Mouse (Mus musculus) gastrocnemius, postnatal 36 days (tissue): ENCODE results near the gene Cux2. TPM values are rescaled to one million over a fixed set of nuclear protein-coding genes. Genes with fewer than 3 reads are reported as not detected.

ENCODE experiments used
- DNase-seq, 2 experiments: peaks; one replicate each; pipeline ENCODE4 v3.0.0; 2022
- intact Hi-C: fragments of 180-260 bp; cut with DNase I; formaldehyde crosslinking; loops from one replicate; pipeline ENCODE4 v1.15.1; 2025
- microRNA-seq, 2 experiments: library from miRNA; unstranded; fragments of <30 nt; microRNA quantifications; one replicate each; pipeline ENCODE4 v1.2.0; 2021
- total RNA-seq, 2 experiments: library from RNA; stranded (reverse); gene quantifications; 2 replicates each; pipeline ENCODE4 v1.2.3; 2021

Cux2 gene
- total RNA-seq, 2 experiments from 2014 or later: 1.9 to 2.3 TPM

DNA sequence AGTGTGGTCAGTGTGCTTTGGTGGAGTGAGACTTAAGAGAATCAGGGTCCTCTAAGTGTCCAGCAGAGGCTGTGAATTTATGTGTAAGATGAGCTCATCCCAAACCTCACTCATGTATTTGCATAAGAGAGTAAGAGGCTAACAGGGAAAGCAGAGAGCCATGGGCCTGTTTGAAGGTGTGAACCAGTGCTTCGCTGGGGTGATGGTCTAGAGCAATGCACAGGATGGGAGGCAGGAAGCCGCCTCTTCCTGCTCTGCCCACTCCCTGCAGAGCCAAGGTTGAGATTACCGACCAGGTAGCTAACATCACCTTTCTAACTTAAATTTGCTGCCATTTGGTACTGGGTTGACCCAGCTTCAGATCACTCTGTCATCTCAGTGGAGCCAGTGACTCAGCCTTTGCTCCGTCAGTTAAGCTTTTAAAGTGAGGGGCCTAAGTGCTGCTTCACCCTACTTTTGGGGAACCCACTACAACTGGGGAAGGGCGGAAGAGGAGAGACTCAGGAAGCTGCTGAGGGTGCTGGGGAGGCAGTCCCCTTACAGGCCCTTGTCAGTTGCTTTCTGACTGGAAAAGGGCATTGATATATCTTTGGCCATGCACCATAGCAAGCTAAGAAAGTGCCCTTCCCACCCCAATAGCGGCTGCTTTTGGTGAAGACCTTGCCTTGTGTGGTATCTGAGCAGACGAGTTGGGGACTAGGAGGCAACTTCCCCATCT is 237.2 kb downstream of the Cux2 start:
- DNase-seq: no peak
- intact Hi-C loops: no loop called here

DNA sequence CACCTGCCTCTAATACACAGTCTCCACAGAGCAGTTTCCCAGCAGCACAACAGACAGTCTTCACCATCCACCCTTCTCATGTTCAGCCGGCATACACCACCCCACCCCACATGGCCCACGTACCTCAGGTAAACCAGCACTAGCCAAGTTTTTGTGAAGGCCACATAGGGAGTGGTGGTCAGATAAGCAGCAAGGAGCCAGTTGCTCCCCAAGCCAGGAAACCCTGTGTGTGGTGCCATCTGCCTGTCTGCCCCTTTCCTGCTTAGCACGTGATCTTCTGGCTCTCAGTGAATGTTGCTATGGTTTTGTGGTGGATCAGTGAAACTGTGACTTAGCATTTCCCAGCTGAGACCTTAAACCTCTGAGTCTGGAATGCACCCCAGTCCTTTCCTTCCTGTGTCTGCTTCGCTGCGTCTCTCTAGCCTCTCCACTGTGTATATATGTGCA is 238.4 kb downstream of the Cux2 start:
- intact Hi-C loops: no loop called here
- DNase-seq: no peak

DNA sequence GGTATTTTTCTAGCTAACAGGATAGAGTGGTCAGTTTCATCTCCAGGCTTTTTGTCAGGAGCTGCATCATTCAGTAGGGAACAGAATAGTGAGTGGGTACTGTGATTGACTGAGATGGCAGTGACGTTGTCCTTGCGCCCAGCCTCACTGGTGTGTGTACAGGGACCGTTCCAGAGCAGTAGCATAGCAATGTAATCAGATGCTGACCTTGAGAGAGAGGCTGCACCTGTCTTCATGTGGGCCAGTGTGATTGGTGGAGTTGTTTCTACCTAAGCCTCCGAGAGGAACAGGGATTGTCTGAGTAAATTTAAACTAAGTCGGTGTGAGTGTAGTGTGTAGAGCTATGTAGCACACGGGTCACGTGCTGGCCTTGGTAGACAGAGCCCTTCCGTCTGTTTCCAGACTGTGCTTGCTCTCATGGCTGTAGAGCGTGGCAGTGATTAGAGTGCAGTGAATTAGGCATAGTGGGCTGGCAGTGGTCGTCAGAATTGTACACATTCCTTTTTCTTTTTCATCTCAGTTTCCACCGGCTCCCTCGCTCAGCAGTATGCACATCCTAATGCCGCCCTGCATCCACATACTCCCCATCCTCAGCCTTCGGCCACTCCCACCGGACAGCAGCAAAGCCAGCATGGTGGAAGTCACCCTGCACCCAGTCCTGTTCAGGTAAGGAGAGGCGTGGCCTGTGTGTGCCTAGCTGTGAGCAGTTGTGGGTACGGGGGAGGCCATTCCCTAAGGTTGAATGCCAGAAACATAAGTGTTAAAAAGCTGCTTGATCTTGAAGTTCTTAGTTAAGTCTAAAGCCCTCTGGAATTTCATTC is 239.4 kb downstream of the Cux2 start:
- DNase-seq: no peak
- intact Hi-C loops: no loop called here

DNA sequence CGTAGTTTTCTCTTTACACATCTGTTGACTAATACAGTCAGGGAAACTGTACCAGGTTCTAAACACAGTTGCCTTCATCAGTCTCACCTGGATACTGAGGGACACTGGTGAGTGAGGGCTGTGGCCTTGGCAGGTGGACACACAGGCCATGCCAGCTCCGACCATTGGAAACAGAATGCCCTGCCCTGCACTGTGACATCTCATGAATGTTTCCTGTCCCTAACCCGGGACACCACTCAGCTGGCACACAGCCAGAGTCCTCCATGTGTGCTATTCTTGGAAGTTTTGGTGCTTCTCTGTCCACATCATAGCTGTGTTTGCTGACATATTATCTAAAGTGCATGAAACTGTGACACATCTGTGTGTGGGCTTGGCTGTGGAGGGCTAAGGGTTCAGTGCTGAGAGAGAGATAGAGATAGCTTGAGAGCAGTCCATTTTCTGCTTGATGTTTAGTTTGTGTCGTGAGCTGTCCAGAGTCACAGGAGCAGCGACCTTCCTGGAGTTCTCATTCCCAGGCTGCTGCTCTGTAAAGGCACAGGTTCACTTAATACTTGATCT is 240.2 kb downstream of the Cux2 start:
- intact Hi-C loops: no loop called here
- no peak for DNase-seq

DNA sequence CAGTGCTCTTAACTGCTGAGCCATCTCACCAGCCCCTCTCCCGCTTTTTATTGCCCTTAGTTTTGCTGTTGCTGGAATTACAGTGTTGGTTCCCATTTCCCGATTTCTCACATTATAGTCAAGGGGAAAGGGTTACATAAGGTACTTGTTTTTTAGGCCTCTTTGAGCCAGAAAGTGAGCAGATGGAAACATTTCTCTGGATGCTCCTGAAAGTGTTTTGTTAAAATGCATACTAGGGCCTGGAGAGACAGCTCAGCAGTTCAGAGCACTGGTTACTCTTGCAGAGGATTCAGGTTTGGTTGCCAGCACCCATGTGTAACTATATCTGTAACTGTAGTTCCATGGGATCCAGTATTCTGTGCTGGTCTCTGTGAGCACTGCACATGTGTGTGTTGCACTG is 241.7 kb downstream of the Cux2 start:
- intact Hi-C loops: no loop called here
- no peak for DNase-seq

DNA sequence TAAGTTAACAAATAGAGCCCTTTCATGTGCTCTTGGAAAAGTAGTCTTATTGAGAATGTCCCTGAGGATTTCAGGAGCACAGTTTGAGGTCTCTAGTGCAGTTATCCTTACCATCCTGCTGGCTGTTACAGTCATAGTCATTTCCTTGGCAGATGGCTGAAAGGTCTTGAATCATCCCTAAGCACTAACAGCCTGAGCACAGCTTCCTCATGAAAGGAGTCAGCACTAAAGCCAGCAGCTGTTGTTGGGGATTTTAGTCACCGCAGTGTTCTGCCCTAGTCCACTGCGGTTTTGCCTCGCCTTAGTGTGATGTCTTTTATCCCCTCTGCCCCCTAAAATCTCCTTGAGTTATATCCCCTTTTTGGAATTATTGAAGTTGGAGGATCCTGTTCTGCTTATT is 242.7 kb downstream of the Cux2 start:
- intact Hi-C loops: no loop called here
- no peak for DNase-seq

Small RNA genes lying within 50 kb of the gene (microRNA-seq; reads per million reads assigned to microRNA genes)
- 0 to 0.36 reads per million in 2 experiments for gene Mir7031

Other genes with a start within 250 kb of the Cux2 start
- 10 to 100 TPM; 13.5 TPM for gene Sh2b3, start 212.5 kb downstream of the Cux2 start, total RNA-seq
- gene Pheta1, start 201.1 kb downstream of the Cux2 start, total RNA-seq: 1 to 10 TPM; 4.5 to 6.0 TPM
- gene Myl2, start 50.8 kb upstream of the Cux2 start, total RNA-seq: 1,000 to 10,000 TPM in 1 of 2 experiments, 100 to 1,000 TPM in 1; 404 to 1,700 TPM
- gene Ccdc63, start 90.7 kb upstream of the Cux2 start, total RNA-seq: not detected
- gene Ppp1cc, start 108.2 kb upstream of the Cux2 start, total RNA-seq: 100 to 1,000 TPM; 138 to 139 TPM
- under 1 TPM; 0.37 to 0.77 TPM for gene Hvcn1, start 156.7 kb upstream of the Cux2 start, total RNA-seq
- gene Tctn1, start 214.4 kb upstream of the Cux2 start, total RNA-seq: 1 to 10 TPM; 1.6 to 2.2 TPM
- 100 to 1,000 TPM in 1 of 2 experiments, 10 to 100 TPM in 1; 93.8 to 103 TPM for gene Pptc7, start 234.3 kb upstream of the Cux2 start, total RNA-seq